Mouse (Mus musculus) forebrain, embryonic 15.5 days (tissue): ENCODE measurements around the gene Ewsr1. TPM values are rescaled to one million over a fixed set of nuclear protein-coding genes. Genes with fewer than 3 reads are reported as not detected.

Experiments
- ATAC-seq: fragments of 200-750 bp; cut with Nextera tagmentation; replicated peaks from 2 replicates; pipeline ENCODE4 v1.8.0; 2017; ENCODE audit warnings: mild to moderate bottlenecking, moderate TSS enrichment, moderate library complexity
- H3K27ac ChIP-seq: fragments of 300-500 bp; sonication (generic); replicated peaks from 2 replicates; pipeline ENCODE4 v1.5.1; 2015; ENCODE audit warnings: mild to moderate bottlenecking, inconsistent platforms
- H3K27me3 ChIP-seq: fragments of 300-500 bp; sonication (generic); 2 replicates; pipeline ENCODE4 v1.6.1; 2015; ENCODE audit warnings: inconsistent platforms
- H3K36me3 ChIP-seq: fragments of 300-500 bp; sonication (generic); 2 replicates; pipeline ENCODE4 v1.6.1; 2015; ENCODE audit warnings: mild to moderate bottlenecking, inconsistent platforms
- H3K4me1 ChIP-seq: fragments of 300-500 bp; sonication (generic); 2 replicates; pipeline ENCODE4 v1.6.1; 2015; ENCODE audit warnings: inconsistent platforms
- H3K4me2 ChIP-seq: fragments of 300-500 bp; sonication (generic); replicated peaks from 2 replicates; pipeline ENCODE4 v1.6.1; 2015; ENCODE audit warnings: mild to moderate bottlenecking, inconsistent platforms
- H3K4me3 ChIP-seq: fragments of 300-500 bp; sonication (generic); 2 replicates; pipeline ENCODE4 v1.5.1; 2015; ENCODE audit warnings: mild to moderate bottlenecking, inconsistent platforms
- H3K9ac ChIP-seq: fragments of 300-500 bp; sonication (generic); replicated peaks from 2 replicates; pipeline ENCODE4 v1.6.1; 2015; ENCODE audit warnings: mild to moderate bottlenecking, inconsistent platforms
- H3K9me3 ChIP-seq: fragments of 300-500 bp; sonication (generic); 2 replicates; pipeline ENCODE4 v1.6.1; 2016; ENCODE audit warnings: inconsistent platforms
- WGBS: fragments of 180-500 bp; shearing (Covaris S2); methylation state at CpG from one replicate; pipeline ENCODE4 v1.1.7; 2015; ENCODE audit warnings: mixed read lengths; 5-methylcytosine and 5-hydroxymethylcytosine counted together
- microRNA-seq: library from miRNA; unstranded; fragments of <30 nt; microRNA quantifications from one replicate; pipeline ENCODE4, GENCODE M21; 2016
- polyA plus RNA-seq: library from polyadenylated mRNA; unstranded; fragments of >200 nt; fragmentation: Nextera tagmentation; extraction: Ambion mirVana; gene quantifications from 2 replicates; pipeline ENCODE4 v1.2.1, GENCODE M21; 2015

Gene Ewsr1
- polyA plus RNA-seq, 1 experiment from 2014 or later, result 762 TPM

- H3K4me1 ChIP-seq, result no peaks in the 10 kb centered on the region
- H3K27ac ChIP-seq, result no peak overlapping the region
- no peak overlapping the region for H3K4me2 ChIP-seq
- H3K27me3 ChIP-seq, result no peaks in the 10 kb centered on the region
- H3K4me3 ChIP-seq, result no peak overlapping the region
- no peak for ATAC-seq
- no peak overlapping the region for H3K9ac ChIP-seq
- H3K36me3 ChIP-seq, result peaks cover 80% of the 10 kb centered on the region
- 90% methylated on average over 7 of the region's 7 CpGs for WGBS
- no peaks in the 10 kb centered on the region for H3K9me3 ChIP-seq
Measured at GRCm38 (mm10) chr11:5028228-5028627, 70.8 kb downstream of the Ewsr1 start.

GRCm38 (mm10) chr11:5025108-5025507, 74.0 kb downstream of the Ewsr1 start:
- Histone ChIP-seq H3K9ac (no peak overlapping the region), H3K4me3 (no peak overlapping the region), H3K36me3 (peaks cover 64% of the 10 kb centered on the region), H3K4me2 (no peak overlapping the region), H3K9me3 (no peaks in the 10 kb centered on the region), H3K4me1 (no peaks in the 10 kb centered on the region), H3K27ac (no peak overlapping the region), H3K27me3 (no peaks in the 10 kb centered on the region)
- ATAC-seq, result no peak
- WGBS, result 92% methylated on average over 1 of the region's 1 CpGs

Small RNAs within 50 kb of the gene (microRNA-seq; reads per million reads assigned to microRNA genes)
- gene Gm47296, result not detected

Other genes with a start within 250 kb of the Ewsr1 start
- gene Nf2, start 249.7 kb downstream of the Ewsr1 start, polyA plus RNA-seq, result 67.2 and 67.3 TPM in 2 replicates
- gene Nipsnap1, start 225.3 kb downstream of the Ewsr1 start, polyA plus RNA-seq, result 133 and 140 TPM in 2 replicates
- 64.6 and 64.8 TPM in 2 replicates for gene Thoc5, start 203.9 kb downstream of the Ewsr1 start, polyA plus RNA-seq
- gene Nefh, start 151.2 kb downstream of the Ewsr1 start, polyA plus RNA-seq, result 0.89 and 0.91 TPM in 2 replicates
- 78.5 and 81.4 TPM in 2 replicates for gene Ap1b1, start 112.4 kb downstream of the Ewsr1 start, polyA plus RNA-seq
- 0.56 and 0.78 TPM in 2 replicates for gene Rasl10a, start 41.1 kb downstream of the Ewsr1 start, polyA plus RNA-seq
- gene Gas2l1, start 33.9 kb downstream of the Ewsr1 start, polyA plus RNA-seq, result 21.5 and 21.6 TPM in 2 replicates
- 29.5 and 31.6 TPM in 2 replicates for gene Rhbdd3, start 340 bp downstream of the Ewsr1 start, polyA plus RNA-seq
- 22.4 and 23.4 TPM in 2 replicates for gene Emid1, start 53.0 kb upstream of the Ewsr1 start, polyA plus RNA-seq
- 5.4 and 6.5 TPM in 2 replicates for gene Kremen1, start 162.3 kb upstream of the Ewsr1 start, polyA plus RNA-seq